23 mouse cellular contexts compared by ENCODE assay signal in genomic region chr4:130752591-130752990, GRCm38 (mm10). TPM values are rescaled to one million over a fixed set of nuclear protein-coding genes. Genes with fewer than 3 reads are reported as not detected.
DNase-seq lines count a peak whose midpoint lies in the region; ATAC-seq and TF ChIP-seq lines count a peak whose summit lies in the region.
"Had no signal": no experiment of that assay in that cellular context is flagged by ENCODE, and none has a peak within 500 bp of the region (broad histone marks: within the 10 kb centered on the region; RNA-seq: fewer than 3 reads in every experiment).

No protein-coding gene starts in this region.

- H3K4me1 ChIP-seq in embryonic facial prominence, embryonic 12.5 days, result no peaks in the 10 kb centered on the region
- no peaks in the 10 kb centered on the region for H3K4me1 ChIP-seq in embryonic facial prominence, embryonic 10.5 days
- H3K4me1 ChIP-seq in heart, embryonic 12.5 days (replicated peaks), result peaks cover 49% of the 10 kb centered on the region
- no peaks in the 10 kb centered on the region; the same call in 1 of the 2 replicates for H3K4me1 ChIP-seq in heart, adult 2 months (ENCODE audit: control insufficient read depth, insufficient read depth, low read length)
- 0 out of 2 replicates have a peak, but pooled peaks cover 6% of the 10 kb centered on the region for H3K4me1 ChIP-seq in hindbrain, embryonic 13.5 days (replicated peaks)
- H3K4me1 ChIP-seq in hindbrain, embryonic 10.5 days (replicated peaks), result peaks cover 2% of the 10 kb centered on the region; the same call in 1 of the 2 replicates
- H3K4me1 ChIP-seq: forebrain, embryonic 10.5 days; liver, embryonic 13.5 days had no signal

- no peak for TF ChIP-seq EP300 in heart, adult 2 months (IDR thresholded peaks at IDR 0.05; ENCODE audit: insufficient read depth, low read depth, low read length)

- no peak for DNase-seq in embryonic facial prominence, embryonic 10.5 days (ENCODE audit: low spot score)
- no peak for DNase-seq in heart, adult 2 months
- no peak for DNase-seq in hindbrain, embryonic 10.5 days (ENCODE audit: low spot score)
- DNase-seq: adrenal gland, postnatal 10 days; cerebellum, adult 9-10 months; kidney, adult 18-20 months; liver, embryonic 13.5 days; lung, adult 2 months; lung, postnatal 14 days had no signal

- H3K27me3 ChIP-seq in embryonic facial prominence, embryonic 12.5 days, result no peaks in the 10 kb centered on the region
- no peaks in the 10 kb centered on the region for H3K27me3 ChIP-seq in embryonic facial prominence, embryonic 10.5 days (replicated peaks; ENCODE audit: low read depth, poor library complexity, severe bottlenecking)
- H3K27me3 ChIP-seq in heart, embryonic 12.5 days (replicated peaks), result no peaks in the 10 kb centered on the region
- no peaks in the 10 kb centered on the region for H3K27me3 ChIP-seq in heart, adult 2 months (ENCODE audit: control insufficient read depth, insufficient read depth, low read length)
- H3K27me3 ChIP-seq in hindbrain, embryonic 13.5 days, result no peaks in the 10 kb centered on the region
- H3K27me3 ChIP-seq in hindbrain, embryonic 10.5 days (ENCODE audit: insufficient read depth, poor library complexity, severe bottlenecking), result no peaks in the 10 kb centered on the region
- H3K27me3 ChIP-seq: CH12.LX; limb, embryonic 13.5 days; liver, embryonic 13.5 days; Patski had no signal

- H3K4me3 ChIP-seq in embryonic facial prominence, embryonic 12.5 days, result no peak overlapping the region
- no peak overlapping the region for H3K4me3 ChIP-seq in embryonic facial prominence, embryonic 10.5 days
- no peak overlapping the region for H3K4me3 ChIP-seq in heart, embryonic 12.5 days
- no peak overlapping the region for H3K4me3 ChIP-seq in heart, adult 2 months
- H3K4me3 ChIP-seq in hindbrain, embryonic 13.5 days, result no peak overlapping the region
- H3K4me3 ChIP-seq in hindbrain, embryonic 10.5 days, result no peak overlapping the region
- H3K4me3 ChIP-seq: forebrain, embryonic 10.5 days; limb, embryonic 13.5 days; liver, embryonic 13.5 days had no signal

- H3K9me3 ChIP-seq in embryonic facial prominence, embryonic 12.5 days, result no peaks in the 10 kb centered on the region
- H3K9me3 ChIP-seq in embryonic facial prominence, embryonic 10.5 days, result no peaks in the 10 kb centered on the region
- no peaks in the 10 kb centered on the region for H3K9me3 ChIP-seq in heart, embryonic 12.5 days (replicated peaks)
- no peaks in the 10 kb centered on the region for H3K9me3 ChIP-seq in hindbrain, embryonic 13.5 days
- H3K9me3 ChIP-seq in hindbrain, embryonic 10.5 days, result no peaks in the 10 kb centered on the region
- H3K9me3 ChIP-seq: forebrain, embryonic 10.5 days; G1E; limb, embryonic 13.5 days; liver, embryonic 13.5 days had no signal

- intact Hi-C loops in heart, adult 2 months (cut with DNase I), result no loop called here

- no peak for TF ChIP-seq CTCF in heart, adult 2 months (IDR thresholded peaks at IDR 0.05)

- no peak overlapping the region for H3K4me2 ChIP-seq in embryonic facial prominence, embryonic 12.5 days (replicated peaks)
- H3K4me2 ChIP-seq in heart, embryonic 12.5 days, result no peak overlapping the region
- H3K4me2 ChIP-seq in hindbrain, embryonic 13.5 days, result no peak overlapping the region
- H3K4me2 ChIP-seq: hindbrain, embryonic 14.5 days; limb, embryonic 13.5 days; liver, embryonic 13.5 days; midbrain, embryonic 11.5 days had no signal

- 81% methylated on average over 7 of the region's 7 CpGs for WGBS in embryonic facial prominence, embryonic 12.5 days
- 84% methylated on average over 7 of the region's 7 CpGs for WGBS in embryonic facial prominence, embryonic 10.5 days
- 73% methylated on average over 7 of the region's 7 CpGs for WGBS in heart, embryonic 12.5 days
- WGBS in heart, adult 2 months, result 62% methylated on average over 7 of the region's 7 CpGs
- WGBS in hindbrain, embryonic 13.5 days, result 73% methylated on average over 7 of the region's 7 CpGs
- 76% methylated on average over 7 of the region's 7 CpGs for WGBS in hindbrain, embryonic 10.5 days

- no peak overlapping the region for H3K9ac ChIP-seq in embryonic facial prominence, embryonic 12.5 days
- no peak overlapping the region for H3K9ac ChIP-seq in heart, embryonic 12.5 days
- H3K9ac ChIP-seq in heart, adult 2 months (ENCODE audit: low read depth, low read length), result no peak overlapping the region
- H3K9ac ChIP-seq in hindbrain, embryonic 13.5 days, result no peak overlapping the region
- H3K9ac ChIP-seq: hindbrain, embryonic 14.5 days; limb, embryonic 13.5 days; liver, embryonic 13.5 days had no signal

- TF ChIP-seq POLR2A in heart, adult 2 months (IDR thresholded peaks at IDR 0.05; ENCODE audit: insufficient read depth, low read depth, low read length), result no peak

- H3K36me3 ChIP-seq in embryonic facial prominence, embryonic 12.5 days, result peaks cover 84% of the 10 kb centered on the region
- peaks cover 100% of the 10 kb centered on the region for H3K36me3 ChIP-seq in embryonic facial prominence, embryonic 10.5 days (replicated peaks)
- H3K36me3 ChIP-seq in heart, embryonic 12.5 days, result peaks cover 73% of the 10 kb centered on the region
- H3K36me3 ChIP-seq in heart, adult 2 months (ENCODE audit: control insufficient read depth, insufficient read depth, low read length), result peaks cover 36% of the 10 kb centered on the region
- peaks cover 79% of the 10 kb centered on the region for H3K36me3 ChIP-seq in hindbrain, embryonic 13.5 days
- H3K36me3 ChIP-seq in hindbrain, embryonic 10.5 days, result peaks cover 100% of the 10 kb centered on the region

- ATAC-seq in embryonic facial prominence, embryonic 12.5 days (ENCODE audit: insufficient number of reproducible peaks, insufficient read depth, low FRiP score, low TSS enrichment), result no peak
- no peak for ATAC-seq in heart, embryonic 12.5 days (ENCODE audit: insufficient number of reproducible peaks, low FRiP score)
- ATAC-seq in hindbrain, embryonic 13.5 days (ENCODE audit: low FRiP score), result no peak
- no peak for ATAC-seq in CD4-positive, CD25-positive, alpha-beta regulatory T cell, adult 4 months
- ATAC-seq: forebrain, embryonic 16.5 days; inflammation-experienced regulatory T-cells, adult 6 months; Patski had no signal

- H3K27ac ChIP-seq in embryonic facial prominence, embryonic 12.5 days, result peak overlapping the region; percentile 3; the same call in 1 of the 2 replicates
- H3K27ac ChIP-seq in embryonic facial prominence, embryonic 10.5 days (replicated peaks), result no peak overlapping the region
- H3K27ac ChIP-seq in heart, embryonic 12.5 days (ENCODE audit: poor library complexity, severe bottlenecking), result peak overlapping the region; percentile 52
- H3K27ac ChIP-seq in heart, adult 2 months, result no peak overlapping the region; the same call in 1 of the 2 replicates
- H3K27ac ChIP-seq in hindbrain, embryonic 13.5 days, result peak overlapping the region; percentile 65
- H3K27ac ChIP-seq in hindbrain, embryonic 10.5 days, result no peak overlapping the region
- H3K27ac ChIP-seq: forebrain, embryonic 10.5 days; hindbrain, embryonic 14.5 days; kidney, postnatal 0 days; limb, embryonic 13.5 days; liver, embryonic 13.5 days had no signal

- no peaks in the 10 kb centered on the region; the same call in none of the 2 replicates for H3K79me2 ChIP-seq in heart, adult 2 months (replicated peaks; ENCODE audit: control insufficient read depth, insufficient read depth, low read length)

RNA-seq across cellular contexts. Expression of gene Sdc3, which starts 39.7 kb away (rescaled TPM):
- polyA plus RNA-seq in embryonic facial prominence, embryonic 12.5 days (2016; fragmentation: Nextera tagmentation; extraction: Ambion mirVana), result 39.9 and 41.1 TPM in 2 replicates
- 31.9 and 32.8 TPM in 2 replicates for polyA plus RNA-seq in embryonic facial prominence, embryonic 10.5 days (2016; fragmentation: Nextera tagmentation; extraction: Ambion mirVana)
- polyA plus RNA-seq in heart, embryonic 12.5 days (2016; fragmentation: Nextera tagmentation; extraction: Ambion mirVana), result 35.9 and 38.7 TPM in 2 replicates
- total RNA-seq in heart, adult 2 months (2021), result 10 to 100 TPM; 32.7 to 38.3 TPM
- polyA plus RNA-seq in heart, adult 2 months (2012; rRNA removed), result 41.5 and 51.9 TPM in 2 replicates
- 71.3 and 76.9 TPM in 2 replicates for polyA plus RNA-seq in hindbrain, embryonic 13.5 days (2015; fragmentation: Nextera tagmentation; extraction: Ambion mirVana)
- 30.0 and 38.4 TPM in 2 replicates for polyA plus RNA-seq in hindbrain, embryonic 10.5 days (2016; fragmentation: Nextera tagmentation; extraction: Ambion mirVana)
- polyA plus RNA-seq in CD4-positive, CD25-positive, alpha-beta regulatory T cell, adult 4 months (2017; shearing (Covaris generic)), result 1 to 10 TPM in 1 of 2 experiments, under 1 TPM in 1; 0.40 to 1.5 TPM

Comparison
In these comparisons a context has a peak if more than half of its experiments do, and no peak if none do; other contexts are left out.
1. H3K27ac ChIP-seq: peak in embryonic facial prominence, embryonic 12.5 days (single experiment), heart, embryonic 12.5 days (single experiment) and hindbrain, embryonic 13.5 days (single experiment); none in embryonic facial prominence, embryonic 10.5 days (single experiment), heart, adult 2 months (single experiment) and hindbrain, embryonic 10.5 days (single experiment).
2. RNA of gene Sdc3, which starts 39.7 kb away (polyA plus RNA-seq): 71.3 to 76.9 TPM in hindbrain, embryonic 13.5 days, 41.5 to 51.9 TPM in heart, adult 2 months, 39.9 to 41.1 TPM in embryonic facial prominence, embryonic 12.5 days, 30.0 to 38.4 TPM in hindbrain, embryonic 10.5 days, 35.9 to 38.7 TPM in heart, embryonic 12.5 days and 31.9 to 32.8 TPM in embryonic facial prominence, embryonic 10.5 days; 0.40 to 1.5 TPM in CD4-positive, CD25-positive, alpha-beta regulatory T cell, adult 4 months; every median in the first group is over 10 times any median in the second.